Mouse (Mus musculus) heart, postnatal 36 days (tissue): Measurements from ENCODE around the gene Cfap157. TPM values are rescaled to one million over a fixed set of nuclear protein-coding genes. Genes with fewer than 3 reads are reported as not detected.

Source experiments
- DNase-seq, 2 experiments: peaks; one replicate each; pipeline ENCODE4 v3.0.0; 2021 to 2022
- intact Hi-C: fragments of 180-260 bp; cut with DNase I; formaldehyde crosslinking; loops from one replicate; pipeline ENCODE4 v1.15.1; 2025
- total RNA-seq, 2 experiments: library from RNA; stranded (reverse); gene quantifications; 2 replicates each; pipeline ENCODE4 v1.2.3; 2021

Cfap157 gene
- not detected for total RNA-seq

GRCm38 (mm10) chr2:32784048-32784681 lies at the start of gene Cfap157:
Gene Cfap157 (minus strand): TSS chr2:32784428.
- peak; percentile 26 to 41 for DNase-seq
- intact Hi-C loops = no loop called here

- intact Hi-C loops = no loop called here
These were observed 44.9 kb upstream of the Cfap157 start for GRCm38 (mm10) chr2:32828979-32829676.

GRCm38 (mm10) chr2:32825796-32826195 lies 41.6 kb upstream of the Cfap157 start:
- intact Hi-C loops = no loop called here

More at GRCm38 (mm10) chr2:32828979-32829676, 44.9 kb upstream of the Cfap157 start:
- DNase-seq = no peak

GRCm38 (mm10) chr2:32824778-32825177 lies 40.5 kb upstream of the Cfap157 start:
- intact Hi-C loops = no loop called here

More at GRCm38 (mm10) chr2:32825796-32826195, 41.6 kb upstream of the Cfap157 start:
- DNase-seq = no peak

GRCm38 (mm10) chr2:32824181-32824580 lies 40.0 kb upstream of the Cfap157 start:
- DNase-seq = no peak
- intact Hi-C loops = no loop called here

More at GRCm38 (mm10) chr2:32824778-32825177, 40.5 kb upstream of the Cfap157 start:
- DNase-seq = no peak

- DNase-seq = no peak
- intact Hi-C loops = no loop called here
These were observed 39.4 kb upstream of the Cfap157 start for GRCm38 (mm10) chr2:32823579-32824154.

- DNase-seq = no peak
- intact Hi-C loops = no loop called here
These were observed 38.9 kb upstream of the Cfap157 start for GRCm38 (mm10) chr2:32823153-32823552.

- intact Hi-C loops = no loop called here
- DNase-seq = no peak
These were observed 38.4 kb upstream of the Cfap157 start for GRCm38 (mm10) chr2:32822643-32823042.

DNA sequence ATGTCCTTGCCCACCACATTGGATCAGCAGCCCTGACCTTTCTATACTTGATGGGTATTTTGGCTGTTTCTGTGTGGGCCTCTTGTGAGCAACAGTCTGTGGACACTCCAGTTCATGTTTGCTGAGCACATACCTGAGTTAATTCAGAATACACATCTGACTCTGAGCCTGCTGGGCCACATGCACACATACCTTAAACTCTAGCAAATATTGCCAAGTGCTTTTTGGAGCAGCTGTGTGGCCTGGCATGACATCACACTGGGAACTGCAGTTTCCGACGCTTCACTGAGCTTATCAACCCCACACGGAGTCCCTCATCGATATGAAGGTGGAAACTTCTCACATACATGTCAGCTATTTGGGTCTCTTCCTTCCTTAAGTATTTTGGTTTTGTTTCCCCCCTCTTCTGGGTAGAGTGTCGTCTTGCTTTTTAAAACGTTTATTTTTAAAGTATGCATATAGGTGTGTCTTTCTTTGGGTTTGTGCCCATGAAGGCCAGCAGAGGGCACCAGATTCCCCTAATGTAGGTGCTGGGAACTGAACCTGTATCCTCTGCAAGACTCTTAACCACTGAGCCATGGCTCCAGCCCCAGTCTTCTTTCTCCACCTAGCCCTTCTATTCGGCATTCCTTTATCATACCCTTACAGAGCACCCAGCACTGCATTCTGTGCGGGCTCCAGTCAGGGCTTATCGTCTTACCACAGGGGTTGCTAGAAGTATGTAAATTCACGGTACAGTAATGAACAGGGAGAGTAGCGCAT lies 37.0 kb upstream of the Cfap157 start:
- intact Hi-C loops = loop anchor here (1.0 kb wide), 1 partner anchor 33 kb away; no protein-coding TSS in a partner anchor
- DNase-seq = peak; percentile 44 to 61

- DNase-seq = no peak
- intact Hi-C loops = no loop called here
These were observed 34.0 kb upstream of the Cfap157 start for GRCm38 (mm10) chr2:32818208-32818607.

DNA sequence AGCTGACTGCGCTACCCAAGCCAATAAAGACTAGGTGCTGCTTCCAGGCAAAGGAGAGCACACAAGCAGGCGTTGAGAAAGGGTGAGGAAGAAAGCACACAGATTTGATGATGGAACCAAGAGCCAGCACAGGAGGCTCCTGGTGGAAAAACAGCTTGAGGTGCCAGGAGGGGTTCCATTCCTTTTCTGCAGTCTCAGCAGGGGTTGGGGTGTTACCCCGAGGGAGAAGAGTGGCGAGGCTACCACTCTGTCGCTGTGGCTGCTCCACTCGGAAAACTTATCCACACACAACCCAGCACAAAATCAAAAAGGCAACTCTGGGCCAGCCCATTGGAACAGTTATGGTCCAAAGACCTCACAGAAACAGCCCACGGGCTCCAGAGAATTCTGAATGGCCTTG lies 33.4 kb upstream of the Cfap157 start:
- no peak for DNase-seq
- intact Hi-C loops = no loop called here

- intact Hi-C loops = no loop called here
- no peak for DNase-seq
These were observed 32.8 kb upstream of the Cfap157 start for GRCm38 (mm10) chr2:32816946-32817581.

DNA sequence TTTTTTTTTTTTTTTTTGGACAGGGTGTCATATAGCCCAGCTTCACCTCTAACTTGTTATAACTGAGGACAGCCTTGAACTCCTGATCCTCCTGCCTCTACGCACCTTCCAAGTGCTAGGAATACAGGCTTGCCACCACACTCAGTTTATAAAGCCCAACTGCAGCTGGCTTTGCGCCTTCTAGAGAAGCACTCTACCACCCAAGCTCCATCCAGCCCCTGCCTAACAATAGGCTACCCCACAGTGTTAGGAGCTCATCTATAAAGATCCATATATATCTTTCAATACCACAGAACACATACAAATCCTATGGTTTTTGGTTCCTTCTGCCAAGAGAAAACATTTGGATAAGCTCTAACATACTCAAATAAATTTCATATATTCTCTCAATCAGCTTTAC lies 32.3 kb upstream of the Cfap157 start:
- intact Hi-C loops = no loop called here
- DNase-seq = no peak

DNA sequence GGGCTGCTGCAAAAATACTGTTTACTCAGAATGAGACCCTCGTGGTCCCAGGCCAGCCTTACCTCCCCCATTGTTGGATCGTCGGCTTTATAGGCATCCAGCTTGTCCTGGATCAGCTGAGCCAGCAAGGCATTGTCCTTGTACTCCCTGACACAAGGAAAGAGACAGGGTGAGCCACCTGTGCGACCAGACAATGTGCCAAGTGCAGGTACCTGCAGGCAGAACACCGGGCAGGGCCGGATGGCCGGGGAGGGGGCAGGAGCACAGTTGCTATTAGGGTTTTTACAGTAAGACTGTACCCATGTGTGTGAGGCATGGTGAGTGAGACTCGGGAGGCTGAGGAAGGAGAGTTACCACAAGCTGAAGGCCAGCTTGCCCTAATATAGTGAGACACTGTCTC lies 27.7 kb upstream of the Cfap157 start:
- intact Hi-C loops = no loop called here
- no peak for DNase-seq

- intact Hi-C loops = no loop called here
- no peak for DNase-seq
These were observed 24.8 kb upstream of the Cfap157 start for GRCm38 (mm10) chr2:32808816-32809566.

- DNase-seq = no peak
- intact Hi-C loops = no loop called here
These were observed 14.2 kb upstream of the Cfap157 start for GRCm38 (mm10) chr2:32798251-32798962.

- DNase-seq = no peak
- intact Hi-C loops = no loop called here
These were observed 11.7 kb upstream of the Cfap157 start for GRCm38 (mm10) chr2:32795748-32796418.

- DNase-seq = peak; percentile 62 to 64
- intact Hi-C loops = no loop called here
These were observed 7.1 kb upstream of the Cfap157 start for GRCm38 (mm10) chr2:32791297-32791696.

DNA sequence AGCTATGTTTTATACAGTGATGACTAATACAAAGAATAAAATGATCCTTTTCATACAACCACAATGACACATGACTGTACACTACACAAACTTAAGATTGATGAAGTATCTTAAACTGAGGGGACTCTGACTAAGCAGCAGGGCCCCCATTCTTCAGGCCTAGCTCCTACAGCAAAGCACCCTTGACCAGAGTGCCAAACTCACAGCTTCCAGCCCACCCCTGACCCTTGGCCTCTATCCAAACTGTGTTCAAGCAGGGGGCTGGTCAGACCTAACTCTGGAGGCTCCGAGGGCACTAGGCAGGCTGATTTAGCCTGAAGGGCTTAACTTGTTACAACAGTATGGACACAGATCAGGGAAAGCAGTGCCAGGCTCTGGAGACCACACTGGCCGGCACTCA lies 4.4 kb upstream of the Cfap157 start:
- intact Hi-C loops = no loop called here
- DNase-seq = no peak
